Mouse (Mus musculus): ENCODE data around the gene Hipk1. TPM values are rescaled to one million over a fixed set of nuclear protein-coding genes. Genes with fewer than 3 reads are reported as not detected.
A peak's percentile ranks its signal among the peaks of the same experiment; 100 is the strongest.
"Not testable (repeated sequence)": the region's sequence is repeated elsewhere in the genome, so short reads cannot be mapped to it uniquely, and the experiment has no call there.

Gene Hipk1
- polyA plus RNA-seq, 1 experiment from 2014 or later, result 11.0 TPM

GRCm38 (mm10) chr3:103827548-103827947 lies 36.2 kb upstream of the Hipk1 start:
- Histone ChIP-seq H3K9ac (no peak overlapping the region), H3K4me3 (no peak overlapping the region), H3K36me3 (peaks cover 11% of the 10 kb centered on the region), H3K27me3 (no peaks in the 10 kb centered on the region), H3K4me1 (no peaks in the 10 kb centered on the region), H3K27ac (no peak overlapping the region), H3K9me3 (no peaks in the 10 kb centered on the region), H3K4me2 (replicated peaks) (no peak overlapping the region)
- ATAC-seq (ENCODE audit: low FRiP score, low read depth), result no peak

DNA sequence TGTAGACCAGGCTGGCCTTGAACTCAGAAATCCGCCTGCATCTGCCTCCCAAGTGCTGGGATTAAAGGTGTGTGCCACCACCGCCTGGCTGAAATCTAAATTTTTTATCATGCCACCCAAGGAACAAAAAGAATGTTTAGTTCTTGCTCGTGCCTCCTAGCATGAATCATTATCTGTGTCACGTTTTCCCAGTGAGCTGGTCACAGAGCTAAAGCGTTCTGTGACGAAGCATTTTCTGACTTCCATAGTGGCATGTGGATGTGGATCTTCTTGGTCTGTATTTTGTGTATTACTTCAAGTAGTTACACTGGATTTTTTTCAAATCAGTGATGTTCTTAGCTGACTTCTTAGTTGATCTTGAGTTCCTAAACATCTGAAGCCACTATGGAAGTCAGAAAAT lies 19.6 kb upstream of the Hipk1 start:
- H3K36me3 ChIP-seq, result peaks cover 33% of the 10 kb centered on the region
- no peak overlapping the region for H3K9ac ChIP-seq
- peaks cover 14% of the 10 kb centered on the region for H3K4me1 ChIP-seq
- H3K4me3 ChIP-seq, result no peak overlapping the region
- no peak for ATAC-seq (ENCODE audit: low FRiP score, low read depth)
- WGBS, result 92% methylated on average over 6 of the region's 6 CpGs
- H3K4me2 ChIP-seq (replicated peaks), result no peak overlapping the region
- no peak overlapping the region for H3K27ac ChIP-seq
- no peaks in the 10 kb centered on the region for H3K9me3 ChIP-seq
- H3K27me3 ChIP-seq, result no peaks in the 10 kb centered on the region

DNA sequence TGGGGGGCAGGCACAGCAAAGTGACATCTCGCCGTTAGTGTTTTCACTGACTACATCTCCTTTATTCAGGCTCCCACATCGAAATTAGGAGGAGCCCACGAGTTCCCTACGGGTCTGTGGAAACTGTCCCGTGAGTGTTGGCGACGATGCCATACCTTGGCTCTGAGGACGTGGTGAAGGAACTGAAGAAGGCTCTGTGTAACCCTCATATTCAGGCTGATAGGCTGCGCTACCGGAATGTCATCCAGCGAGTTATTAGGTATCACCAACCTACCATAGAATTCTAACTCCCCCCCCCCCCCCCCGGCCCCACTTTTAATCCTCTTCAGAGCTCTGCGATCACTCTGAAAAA lies 18.4 kb upstream of the Hipk1 start:
- Histone ChIP-seq H3K4me3 (peak overlapping the region; percentile 80), H3K9me3 (no peaks in the 10 kb centered on the region), H3K9ac (peak overlapping the region; percentile 88), H3K4me2 (replicated peaks) (peak overlapping the region; percentile 80), H3K36me3 (peaks cover 32% of the 10 kb centered on the region), H3K27ac (peak overlapping the region; percentile 88), H3K4me1 (peaks cover 14% of the 10 kb centered on the region), H3K27me3 (no peaks in the 10 kb centered on the region)
- peak; percentile 45; the same call in 1 of the 2 replicates for ATAC-seq (ENCODE audit: low FRiP score, low read depth)
- WGBS, result 2% methylated on average over 14 of the region's 14 CpGs

DNA sequence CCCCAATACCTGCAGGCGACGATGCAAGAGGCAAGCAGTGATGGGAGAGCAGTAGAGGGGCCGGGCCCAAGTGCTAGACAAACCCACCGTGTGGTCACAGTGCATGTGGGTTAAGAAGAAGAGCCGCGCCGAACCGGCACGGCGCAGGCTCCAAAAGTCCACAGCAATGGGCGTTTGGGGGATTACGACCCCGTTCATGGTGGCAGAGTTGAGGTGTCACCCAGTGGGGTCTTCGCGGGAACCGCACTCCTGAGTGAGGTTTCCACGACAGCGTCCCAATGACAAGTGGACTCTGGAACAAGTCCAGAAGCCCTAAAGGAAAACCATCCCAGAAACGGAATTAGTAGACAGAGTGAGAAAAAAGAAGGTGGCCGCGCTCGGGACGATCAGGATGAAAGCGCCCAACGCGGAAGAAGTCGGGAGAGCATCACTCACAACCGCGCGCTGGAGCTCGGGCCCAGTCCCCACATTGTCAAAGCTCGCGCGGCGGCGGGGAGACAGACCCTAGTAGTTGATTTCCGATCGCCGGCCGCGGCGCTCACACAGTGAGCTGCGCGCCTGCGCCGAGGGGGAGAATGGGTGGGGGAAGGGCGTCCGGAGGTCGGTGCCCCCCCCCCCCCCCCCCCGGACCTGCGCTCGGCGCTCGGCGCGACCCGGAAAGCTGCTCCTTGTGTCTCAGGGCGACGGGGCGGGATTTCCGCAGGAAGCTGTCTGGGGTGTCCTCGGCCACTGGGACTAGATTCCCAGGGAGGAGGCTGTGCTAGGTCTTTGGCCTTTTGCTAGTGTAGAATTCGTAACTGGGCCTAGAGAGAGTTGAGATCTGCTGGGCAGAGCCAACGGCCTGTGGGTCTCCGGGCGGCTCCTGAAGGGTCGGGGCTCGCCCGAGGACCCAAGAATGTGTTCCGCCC lies 17.8 kb upstream of the Hipk1 start, which contains the start of the genes Dclre1b, Ap4b1 and Gm43064:
Gene Dclre1b, minus strand, starts transcription at position 554 of the 908 bp plus-strand sequence.
Gene Ap4b1, plus strand, starts transcription at position 630 of the 908 bp plus-strand sequence.
Gene Gm43064, plus strand, starts transcription at position 683 of the 908 bp plus-strand sequence.
- peaks cover 36% of the 10 kb centered on the region for H3K36me3 ChIP-seq
- peak within 1 kb of the TSS; percentile 88 for H3K9ac ChIP-seq
- no peaks in the 10 kb centered on the region for H3K9me3 ChIP-seq
- ATAC-seq (ENCODE audit: low FRiP score, low read depth), result peak; percentile 98
- peaks cover 14% of the 10 kb centered on the region for H3K4me1 ChIP-seq
- WGBS, result under 1% methylated on average over 62 of the region's 70 CpGs
- H3K27ac ChIP-seq, result peak within 1 kb of the TSS; percentile 88
- peak within 1 kb of the TSS; percentile 80 for H3K4me3 ChIP-seq
- H3K4me2 ChIP-seq (replicated peaks), result peak within 1 kb of the TSS; percentile 80
- H3K27me3 ChIP-seq, result no peaks in the 10 kb centered on the region

- H3K27ac ChIP-seq, result no peak overlapping the region
- H3K27me3 ChIP-seq, result no peaks in the 10 kb centered on the region
- ATAC-seq (ENCODE audit: low FRiP score, low read depth), result no peak
- H3K4me3 ChIP-seq, result no peak overlapping the region
- no peak overlapping the region for H3K9ac ChIP-seq
- H3K9me3 ChIP-seq, result no peaks in the 10 kb centered on the region
- peaks cover 49% of the 10 kb centered on the region for H3K36me3 ChIP-seq
- H3K4me1 ChIP-seq, result peaks cover 22% of the 10 kb centered on the region
- WGBS, result 92% methylated on average over 1 of the region's 1 CpGs
- H3K4me2 ChIP-seq (replicated peaks), result no peak overlapping the region
Measured at GRCm38 (mm10) chr3:103805671-103806070, 14.3 kb upstream of the Hipk1 start.

- H3K27me3 ChIP-seq, result no peaks in the 10 kb centered on the region
- H3K9me3 ChIP-seq, result no peaks in the 10 kb centered on the region
- no peak overlapping the region for H3K4me3 ChIP-seq
- 95% methylated on average over 8 of the region's 8 CpGs for WGBS
- H3K27ac ChIP-seq, result no peak overlapping the region
- H3K4me2 ChIP-seq (replicated peaks), result no peak overlapping the region
- no peak overlapping the region for H3K9ac ChIP-seq
- H3K36me3 ChIP-seq, result peaks cover 49% of the 10 kb centered on the region
- ATAC-seq (ENCODE audit: low FRiP score, low read depth), result no peak
- peaks cover 9% of the 10 kb centered on the region for H3K4me1 ChIP-seq
Measured at GRCm38 (mm10) chr3:103802861-103803260, 11.5 kb upstream of the Hipk1 start.

GRCm38 (mm10) chr3:103801631-103802531 lies 10.5 kb upstream of the Hipk1 start:
- H3K27ac ChIP-seq, result peak overlapping the region; percentile 33; the same call in 1 of the 2 replicates
- H3K36me3 ChIP-seq, result peaks cover 44% of the 10 kb centered on the region
- no peaks in the 10 kb centered on the region for H3K27me3 ChIP-seq
- no peaks in the 10 kb centered on the region for H3K9me3 ChIP-seq
- no peak overlapping the region for H3K9ac ChIP-seq
- no peak overlapping the region for H3K4me2 ChIP-seq (replicated peaks)
- peak; percentile 80 for ATAC-seq (ENCODE audit: low FRiP score, low read depth)
- H3K4me1 ChIP-seq, result peaks cover 7% of the 10 kb centered on the region; the same call in 1 of the 2 replicates
- no peak overlapping the region for H3K4me3 ChIP-seq
- WGBS, result 75% methylated on average over 10 of the region's 10 CpGs

DNA sequence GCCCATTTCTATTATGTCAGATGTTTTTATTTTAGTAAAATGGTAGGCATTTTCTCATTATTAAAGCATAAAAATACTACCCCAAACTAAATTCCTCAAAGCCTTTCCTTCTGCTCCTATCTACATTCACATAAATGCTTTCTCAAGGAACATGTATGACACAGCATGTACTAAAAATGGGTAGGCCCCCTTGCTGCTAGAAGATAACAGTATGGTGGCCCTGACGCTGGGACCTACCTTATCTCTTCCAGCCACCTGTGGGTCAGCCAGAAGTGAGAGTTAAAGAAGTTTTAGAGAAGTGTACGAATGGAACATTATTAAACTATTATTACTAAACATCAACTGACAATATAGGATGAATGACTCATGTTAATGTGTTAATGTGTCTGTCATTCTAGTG lies 8.1 kb upstream of the Hipk1 start:
- peaks cover 27% of the 10 kb centered on the region for H3K36me3 ChIP-seq
- 78% methylated on average over 2 of the region's 2 CpGs for WGBS
- no peaks in the 10 kb centered on the region for H3K27me3 ChIP-seq
- no peaks in the 10 kb centered on the region for H3K9me3 ChIP-seq
- H3K4me3 ChIP-seq, result no peak overlapping the region
- H3K4me1 ChIP-seq, result peaks cover 7% of the 10 kb centered on the region; the same call in 1 of the 2 replicates
- H3K27ac ChIP-seq, result no peak overlapping the region
- H3K4me2 ChIP-seq (replicated peaks), result no peak overlapping the region
- ATAC-seq (ENCODE audit: low FRiP score, low read depth), result no peak
- no peak overlapping the region for H3K9ac ChIP-seq

DNA sequence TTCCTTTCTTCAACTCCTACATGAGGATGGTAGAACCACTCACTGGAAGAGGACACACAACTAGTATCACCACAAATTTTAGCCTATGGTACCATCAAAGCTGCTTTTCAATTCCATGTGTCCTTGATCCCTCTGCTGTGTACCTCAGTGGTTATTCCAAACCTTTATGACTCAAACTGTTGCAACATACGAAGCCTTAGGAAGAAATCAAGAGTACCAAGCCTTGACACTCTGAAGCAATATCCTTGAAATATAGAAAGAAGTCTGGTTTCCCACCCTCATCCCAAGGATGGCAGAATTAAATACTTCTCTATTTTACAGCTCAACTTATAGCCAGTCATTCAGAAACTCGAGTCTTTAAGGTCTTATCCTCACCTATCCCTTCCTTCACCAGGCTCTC lies 5.0 kb upstream of the Hipk1 start:
- Histone ChIP-seq H3K4me3 (no peak overlapping the region), H3K9me3 (no peaks in the 10 kb centered on the region), H3K4me2 (replicated peaks) (no peak overlapping the region), H3K27ac (no peak overlapping the region), H3K4me1 (peaks cover 6% of the 10 kb centered on the region; the same call in 1 of the 2 replicates), H3K9ac (no peak overlapping the region), H3K27me3 (0 out of 2 replicates have a peak, but pooled peaks cover 3% of the 10 kb centered on the region), H3K36me3 (no peaks in the 10 kb centered on the region)
- 56% methylated on average over 2 of the region's 2 CpGs for WGBS
- ATAC-seq (ENCODE audit: low FRiP score, low read depth), result no peak

GRCm38 (mm10) chr3:103792566-103792965 lies 1.2 kb upstream of the Hipk1 start:
- H3K36me3 ChIP-seq, result no peaks in the 10 kb centered on the region
- no peak overlapping the region for H3K27ac ChIP-seq
- H3K4me1 ChIP-seq, result peaks cover 21% of the 10 kb centered on the region
- H3K4me2 ChIP-seq (replicated peaks), result no peak overlapping the region
- 0 out of 2 replicates have a peak, but pooled peaks cover 3% of the 10 kb centered on the region for H3K27me3 ChIP-seq
- H3K9ac ChIP-seq, result no peak overlapping the region
- WGBS, result 78% methylated on average over 1 of the region's 1 CpGs
- H3K9me3 ChIP-seq, result no peaks in the 10 kb centered on the region
- no peak for ATAC-seq (ENCODE audit: low FRiP score, low read depth)
- H3K4me3 ChIP-seq, result no peak overlapping the region

DNA sequence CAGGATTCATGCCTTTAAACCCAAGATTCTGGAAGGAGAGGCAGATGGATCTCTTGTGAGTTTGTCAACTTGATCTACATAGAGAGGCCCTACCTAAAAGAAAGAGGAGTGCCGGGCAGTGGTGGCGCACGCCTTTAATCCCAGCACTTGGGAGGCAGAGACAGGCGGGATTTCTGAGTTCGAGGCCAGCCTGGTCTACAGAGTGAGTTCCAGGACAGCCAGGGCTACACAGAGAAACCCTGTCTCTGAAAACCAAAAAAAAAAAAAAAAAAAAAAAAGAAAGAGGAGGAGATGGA lies 696 bp upstream of the Hipk1 start:
- H3K36me3 ChIP-seq; H3K27me3 ChIP-seq; H3K9me3 ChIP-seq; H3K27ac ChIP-seq; ATAC-seq (ENCODE audit: low FRiP score, low read depth): not testable (repeated sequence)
- WGBS, result 85% methylated on average over 5 of the region's 5 CpGs
- Histone ChIP-seq H3K4me3 (peak overlapping the region; percentile 93; the same call in 1 of the 2 replicates), H3K9ac (peak overlapping the region; percentile 93; the same call in 1 of the 2 replicates), H3K4me1 (peaks cover 25% of the 10 kb centered on the region), H3K4me2 (replicated peaks) (peak overlapping the region; percentile 77)

Measured in limb, embryonic 13.5 days (tissue).